Mouse (Mus musculus): ENCODE data around the gene Heyl.

Gene Heyl

GRCm38 (mm10) chr4:123233492-123234084 is at the start of gene Heyl:
Gene Heyl (plus strand): TSS chr4:123233556.
- DNase-seq (ENCODE audit: low spot score): no peak

DNA sequence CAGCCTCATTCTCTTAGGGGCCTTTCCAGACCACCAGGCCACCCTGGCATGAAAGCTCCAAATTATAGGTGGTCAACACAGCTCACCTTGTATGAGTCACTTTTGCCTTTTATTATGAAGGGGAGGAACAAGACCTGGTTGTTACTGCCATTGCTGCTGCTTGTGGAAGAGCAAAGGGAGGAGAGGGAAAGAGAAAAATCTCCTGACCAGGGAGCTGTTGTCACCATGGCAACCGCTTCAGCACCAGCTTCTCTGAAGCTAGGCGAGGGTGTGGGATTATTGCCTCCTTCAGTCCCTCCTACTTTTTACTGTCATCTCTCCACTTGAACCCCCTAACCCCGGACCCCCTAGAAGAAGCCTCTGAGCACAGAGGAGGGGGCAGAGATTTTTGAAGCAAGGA is 48.5 kb upstream of the Heyl start:
- DNase-seq (ENCODE audit: low spot score): no peak

- DNase-seq (ENCODE audit: low spot score): no peak
These were observed 41.0 kb upstream of the Heyl start for GRCm38 (mm10) chr4:123192336-123192735.

DNA sequence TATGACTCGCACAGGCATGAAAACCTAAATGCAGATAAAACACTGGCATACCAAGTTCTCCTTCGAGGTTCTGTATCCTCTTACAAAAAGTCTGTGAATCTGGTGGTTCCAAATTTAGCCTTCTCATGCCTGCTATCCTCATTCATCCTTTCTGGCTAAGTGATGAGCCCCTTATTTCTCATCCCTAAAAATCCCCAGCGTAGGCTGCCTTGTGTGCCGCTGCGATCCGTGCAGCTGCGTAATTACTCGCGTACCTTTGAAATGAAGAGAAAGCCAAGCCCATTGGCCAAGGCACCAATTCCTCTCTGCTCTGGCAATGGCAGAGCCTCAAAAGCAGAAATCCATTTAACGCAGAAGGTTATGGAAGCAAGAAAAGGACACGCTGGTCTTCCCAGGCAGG is 39.6 kb upstream of the Heyl start:
- no peak for DNase-seq (ENCODE audit: low spot score)

DNA sequence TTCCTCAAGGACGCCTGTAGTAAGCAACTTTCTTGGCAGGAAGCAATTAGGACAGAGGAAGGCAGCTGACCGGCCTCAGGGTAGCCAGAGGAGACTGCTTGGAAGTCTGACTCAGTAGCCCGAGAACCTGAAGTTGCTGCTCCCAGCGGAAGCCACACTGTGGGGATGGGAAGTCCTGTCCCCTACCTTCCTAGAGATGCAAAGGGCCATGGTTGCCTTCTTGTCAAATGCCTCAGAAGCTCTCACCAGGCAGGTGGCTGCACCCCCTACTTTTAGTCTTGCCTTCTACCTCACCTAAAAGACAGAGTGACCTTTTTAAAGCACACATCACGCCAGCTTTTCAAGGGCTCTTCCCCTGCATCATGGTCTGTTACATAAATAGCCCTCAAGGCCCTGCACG is 36.7 kb upstream of the Heyl start:
- DNase-seq (ENCODE audit: low spot score): no peak

DNA sequence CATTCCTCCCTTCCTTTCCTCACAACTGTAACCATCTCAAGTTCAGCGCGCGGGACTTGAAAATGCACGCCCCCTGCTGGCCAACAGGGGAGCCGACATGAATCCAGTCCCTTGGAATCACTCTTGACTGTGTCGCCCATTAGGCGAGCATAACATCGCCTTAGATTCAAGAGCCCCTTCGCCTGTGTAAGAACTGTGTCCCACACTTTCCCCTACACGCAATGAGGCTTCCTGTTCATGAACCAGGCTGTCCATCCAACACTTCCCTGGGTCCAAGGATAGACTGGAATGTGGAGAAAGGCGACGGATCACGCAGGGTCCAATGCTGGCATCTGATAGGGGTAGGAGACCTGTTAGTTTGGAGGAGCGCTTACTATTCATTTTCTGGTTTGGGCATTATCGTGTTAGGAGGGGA is 32.6 kb upstream of the Heyl start:
- DNase-seq (ENCODE audit: low spot score): peak; percentile 29

DNA sequence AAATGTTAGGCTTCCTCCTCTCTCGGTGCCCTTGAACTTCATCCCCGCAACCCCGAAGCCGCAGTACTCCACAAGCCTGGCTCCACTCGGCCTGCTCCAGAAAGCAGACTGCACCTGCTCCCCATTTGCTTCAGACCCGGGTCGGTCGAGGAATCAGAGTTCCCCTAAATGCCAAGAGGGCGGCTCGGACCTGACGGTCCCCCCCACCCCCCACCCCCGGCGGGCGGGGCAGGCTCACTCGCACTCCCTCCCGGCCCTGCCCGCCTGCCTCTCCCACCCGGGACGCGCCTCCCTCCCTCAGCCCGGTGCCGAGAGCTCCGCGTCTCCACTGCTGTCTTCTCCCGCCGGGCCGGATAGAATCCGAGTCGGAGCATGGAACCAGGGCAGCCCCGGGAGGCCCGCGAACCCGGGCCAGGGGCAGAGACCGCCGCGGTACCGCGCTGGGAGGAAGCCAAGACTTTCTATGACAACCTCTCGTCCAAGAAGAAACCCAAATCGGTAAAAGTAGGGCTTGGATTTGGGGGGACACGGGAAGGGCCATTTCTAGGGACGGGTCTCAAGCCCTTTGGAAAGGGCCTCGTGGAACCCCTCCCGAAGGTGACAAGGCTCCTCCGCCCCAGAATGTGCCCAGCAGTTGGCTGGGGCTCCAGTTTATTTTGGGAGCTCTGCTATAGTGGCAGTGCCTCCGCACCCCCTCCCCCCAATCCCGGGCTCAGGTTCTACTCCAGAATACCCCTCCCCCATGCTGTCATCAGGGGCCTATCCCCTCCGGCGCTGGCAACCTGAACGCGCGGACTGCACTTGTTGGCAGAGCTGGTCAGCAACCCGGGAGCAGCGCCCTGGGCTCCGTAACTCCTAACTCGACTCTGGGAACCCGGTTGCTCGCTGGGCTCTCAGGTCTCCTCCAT is 31.9 kb upstream of the Heyl start, which contains the start of gene Nt5c1a:
Nt5c1a (plus strand) TSS at position 319 of the 908 bp plus-strand sequence.
- DNase-seq (ENCODE audit: low spot score): no peak

DNA sequence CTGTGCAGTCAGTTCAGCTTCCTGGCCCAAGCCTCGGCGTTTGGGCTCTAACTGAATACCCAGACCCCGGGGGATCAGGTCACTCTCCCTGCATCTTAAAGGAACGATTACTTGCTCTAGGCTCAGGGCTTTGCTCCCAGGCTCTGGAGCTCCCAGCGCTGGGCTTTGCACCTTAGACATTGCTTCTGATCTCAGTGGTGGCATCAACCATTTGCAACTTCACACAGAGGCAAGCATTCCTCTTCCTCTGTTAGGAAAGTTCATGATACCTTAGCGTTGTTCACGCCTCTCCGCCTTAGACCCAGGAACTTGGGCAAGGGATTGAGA is 31.3 kb upstream of the Heyl start:
- DNase-seq (ENCODE audit: low spot score): no peak

DNA sequence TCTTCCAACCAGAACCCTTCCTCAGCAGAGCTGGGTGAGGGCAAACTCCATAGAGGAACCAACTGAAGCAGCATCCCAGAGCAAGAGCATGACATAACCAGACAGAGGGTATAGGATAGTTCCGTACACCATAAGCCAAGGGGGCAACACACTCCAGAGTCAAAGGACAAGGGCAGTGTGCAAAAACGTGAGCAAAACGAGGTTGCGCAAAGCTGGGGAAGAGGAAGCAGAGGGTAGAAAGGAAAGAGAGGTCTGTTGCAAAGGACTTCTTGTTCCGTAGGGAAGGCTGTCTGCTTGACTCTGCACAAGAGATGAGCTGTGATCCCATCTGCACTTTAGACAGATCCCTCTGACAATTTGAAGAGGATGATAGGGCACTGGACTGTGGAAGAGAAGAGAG is 26.0 kb upstream of the Heyl start:
- DNase-seq (ENCODE audit: low spot score): no peak

DNA sequence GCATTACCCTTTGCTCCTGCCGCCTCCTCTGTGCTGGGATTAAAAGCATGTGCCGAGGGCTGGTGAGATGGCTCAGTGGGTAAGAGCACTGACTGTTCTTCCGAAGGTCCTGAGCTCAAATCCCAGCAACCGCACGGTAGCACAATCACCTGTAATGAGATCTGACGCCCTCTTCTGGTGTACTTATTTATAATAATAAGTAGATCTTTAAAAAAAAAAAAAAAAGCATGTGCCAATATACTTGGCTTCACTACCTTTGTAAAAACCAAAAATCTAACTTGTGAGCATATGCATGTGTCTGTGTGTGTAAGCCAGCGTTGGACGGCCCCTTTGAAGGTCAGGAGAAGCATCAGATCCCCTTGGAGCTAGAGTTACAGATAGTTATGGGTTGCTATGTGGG is 22.4 kb upstream of the Heyl start:
- DNase-seq (ENCODE audit: low spot score): no peak

DNA sequence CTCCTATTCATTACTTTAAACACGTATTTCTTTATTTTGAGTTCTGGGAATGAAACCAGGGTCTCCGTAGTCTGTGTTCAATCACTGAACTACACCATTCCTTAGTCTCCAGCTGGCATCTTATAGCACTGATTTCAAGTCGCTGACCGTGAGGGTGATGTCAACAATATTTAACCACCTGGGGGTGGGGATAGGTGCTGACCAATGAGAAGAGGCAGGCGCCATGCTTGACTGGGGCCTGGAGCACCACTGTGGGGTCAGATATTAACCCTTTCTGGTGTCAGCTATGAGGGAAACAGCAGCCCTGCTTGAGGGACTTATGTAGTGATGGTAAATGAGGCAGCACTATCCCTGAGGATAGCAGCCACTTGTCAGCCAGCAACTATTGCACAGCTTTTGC is 21.9 kb upstream of the Heyl start:
- DNase-seq (ENCODE audit: low spot score): no peak

DNA sequence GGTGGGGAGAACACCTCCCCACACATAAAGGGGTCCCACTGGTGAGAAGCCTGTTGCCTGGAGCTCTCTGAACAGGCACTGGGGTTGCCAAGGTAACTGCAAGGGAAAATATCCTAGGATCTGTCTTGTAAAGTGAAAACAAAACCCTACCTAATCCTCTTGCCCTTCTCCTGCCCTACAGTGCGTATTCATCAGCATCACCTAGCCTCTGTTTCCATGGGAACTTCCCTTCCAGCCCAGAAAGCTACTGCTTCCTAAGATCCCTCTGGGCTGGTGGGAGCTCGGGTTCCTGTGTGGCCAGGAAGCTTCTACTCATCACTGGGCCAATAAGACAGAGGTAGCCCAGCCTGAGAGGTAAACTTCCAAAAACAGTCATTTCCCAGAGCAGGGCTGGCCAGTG is 21.0 kb upstream of the Heyl start:
- DNase-seq (ENCODE audit: low spot score): no peak

- no peak for DNase-seq (ENCODE audit: low spot score)
These were observed 19.4 kb upstream of the Heyl start for GRCm38 (mm10) chr4:123213975-123214374.

DNA sequence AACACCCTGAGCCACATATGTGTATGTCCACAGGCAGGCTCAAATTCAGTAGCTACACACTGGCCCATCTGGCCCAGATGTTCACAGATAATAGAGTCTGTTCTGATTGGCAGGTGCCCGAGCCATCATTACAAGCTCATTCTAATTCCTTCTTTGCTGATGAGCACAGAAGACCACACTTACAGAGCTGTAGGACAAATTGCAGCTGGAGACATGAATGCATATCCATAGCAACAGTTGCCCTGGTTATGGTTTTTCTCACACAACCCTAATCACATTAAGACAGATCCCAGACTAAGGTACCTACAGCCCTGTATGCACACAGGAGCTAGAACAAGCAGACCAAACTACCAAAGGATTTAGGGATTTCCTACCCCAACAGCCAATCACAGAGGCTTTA is 18.0 kb upstream of the Heyl start:
- DNase-seq (ENCODE audit: low spot score): no peak

DNA sequence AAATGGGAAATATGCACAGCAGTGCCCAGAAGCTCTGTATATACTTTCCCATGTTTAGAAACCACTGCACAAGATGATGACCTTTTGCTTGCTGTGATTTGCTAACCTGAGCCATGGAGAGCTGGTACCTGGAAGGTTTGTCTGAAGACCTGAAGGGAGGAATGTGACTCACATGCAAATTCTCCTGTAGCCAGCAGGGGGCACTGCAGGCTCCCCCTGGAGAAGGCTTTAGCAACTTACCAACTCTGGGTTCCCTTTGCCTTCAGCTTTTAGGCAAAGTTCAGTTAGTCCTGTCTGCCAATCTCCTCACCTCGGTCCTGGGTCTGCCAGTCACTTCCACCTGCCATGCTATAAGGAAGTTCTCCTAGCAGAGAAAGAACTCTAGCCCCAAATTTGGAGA is 16.6 kb upstream of the Heyl start:
- peak; percentile 11 for DNase-seq (ENCODE audit: low spot score)

DNA sequence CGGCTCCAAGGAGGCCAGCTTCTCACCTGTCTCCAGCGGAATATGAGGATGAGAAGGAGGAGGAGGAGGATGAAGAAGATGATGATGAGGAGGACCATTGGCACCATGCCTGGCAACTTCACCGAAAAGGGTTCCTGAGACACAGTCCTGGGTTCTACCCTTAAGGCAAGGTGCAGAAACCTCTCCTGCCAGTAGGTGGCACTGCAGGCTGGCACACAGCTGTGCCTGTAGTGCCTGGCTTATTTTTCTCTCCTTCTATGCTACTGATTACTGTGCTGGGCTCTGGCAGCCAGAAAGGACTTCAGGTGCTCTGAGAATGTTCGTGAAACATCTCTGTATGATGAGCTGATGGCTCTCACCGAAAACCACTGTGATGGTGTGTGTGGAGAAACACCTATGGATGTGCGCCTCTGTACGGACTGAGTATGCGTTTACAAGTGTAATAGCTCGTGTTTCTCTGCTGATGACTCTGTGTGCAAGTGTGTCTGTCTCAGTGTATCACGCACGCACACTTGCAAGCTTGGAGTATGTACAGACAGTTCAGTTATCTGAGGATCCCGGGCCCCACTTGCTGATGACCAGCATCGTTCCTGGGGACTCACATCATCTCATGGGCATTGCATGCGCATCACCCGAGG is 13.5 kb upstream of the Heyl start:
- DNase-seq (ENCODE audit: low spot score): peak; percentile 21

DNA sequence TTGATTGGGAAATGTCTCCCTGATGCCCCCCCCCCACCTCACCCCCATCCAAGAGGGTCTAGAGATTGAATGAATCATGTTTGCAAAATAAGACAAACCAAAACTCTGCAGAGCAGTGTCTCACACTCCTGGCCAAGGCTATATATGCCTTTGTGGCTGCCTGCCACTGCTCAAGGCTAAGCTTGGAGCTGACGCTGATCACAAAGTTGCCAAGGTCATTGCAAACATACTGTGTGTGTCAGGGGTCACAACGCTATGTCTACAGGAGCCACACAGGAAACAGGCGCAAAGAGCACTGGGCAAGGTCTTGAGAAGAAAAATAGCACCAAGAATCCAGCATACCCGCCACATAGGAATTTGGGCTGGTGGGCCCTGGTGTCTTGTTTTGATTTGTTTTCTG is 12.7 kb upstream of the Heyl start:
- DNase-seq (ENCODE audit: low spot score): no peak

- DNase-seq (ENCODE audit: low spot score): no peak
These were observed 10.0 kb upstream of the Heyl start for GRCm38 (mm10) chr4:123223309-123223708.

DNA sequence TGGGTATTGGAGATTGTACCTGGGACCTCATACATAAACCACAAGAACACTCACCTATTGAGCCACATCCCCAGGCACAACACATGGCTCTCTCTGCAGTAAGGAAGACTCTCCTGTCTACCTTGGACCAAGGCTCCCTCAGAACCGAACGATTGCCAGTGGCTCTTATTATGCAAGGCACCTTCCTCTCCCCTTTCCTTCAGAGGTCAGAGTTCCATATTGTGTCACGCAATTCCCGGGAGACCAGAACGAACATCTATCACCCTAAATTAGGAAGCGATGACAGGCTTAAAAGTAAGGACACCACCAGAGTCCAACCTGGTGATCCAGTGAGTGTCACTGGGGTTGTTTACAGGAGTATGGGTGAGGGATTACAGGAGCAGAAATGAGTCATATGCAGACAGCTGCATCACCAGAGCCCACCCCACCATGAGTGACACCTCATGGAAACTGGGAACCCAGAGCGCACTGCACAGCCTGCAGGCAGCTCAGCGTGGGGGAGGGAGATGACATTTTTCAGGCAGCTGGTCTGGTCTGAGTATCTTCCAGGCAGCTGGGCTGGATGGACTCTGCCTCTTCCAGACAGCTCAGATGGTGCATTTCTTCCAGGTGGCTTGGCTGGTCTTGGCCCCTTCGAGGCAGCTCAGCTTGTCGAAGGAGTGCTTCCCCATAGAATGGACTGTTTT is 7.5 kb upstream of the Heyl start:
- DNase-seq (ENCODE audit: low spot score): no peak

DNA sequence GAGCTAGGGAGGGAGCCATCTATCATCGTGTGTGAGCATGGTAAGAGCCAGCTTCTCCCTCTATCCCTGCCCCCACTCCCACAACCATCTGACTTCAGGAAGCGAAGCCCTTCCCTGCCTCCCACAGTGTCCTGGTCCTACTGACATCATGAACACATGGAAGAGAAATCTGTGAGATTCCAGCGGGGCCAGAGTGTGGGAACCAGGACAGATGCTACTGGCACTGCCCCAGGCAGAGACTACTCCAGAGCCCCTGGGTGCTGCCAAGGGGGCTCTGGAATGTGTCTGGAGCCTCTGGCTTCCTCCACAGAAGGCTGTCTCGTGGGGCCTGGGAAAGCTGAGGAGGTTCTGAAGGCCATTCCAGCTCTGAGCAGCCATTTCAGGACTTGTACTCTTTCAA is 5.6 kb upstream of the Heyl start:
- DNase-seq (ENCODE audit: low spot score): no peak

- no peak for DNase-seq (ENCODE audit: low spot score)
These were observed 5.1 kb upstream of the Heyl start for GRCm38 (mm10) chr4:123228270-123228669.

DNA sequence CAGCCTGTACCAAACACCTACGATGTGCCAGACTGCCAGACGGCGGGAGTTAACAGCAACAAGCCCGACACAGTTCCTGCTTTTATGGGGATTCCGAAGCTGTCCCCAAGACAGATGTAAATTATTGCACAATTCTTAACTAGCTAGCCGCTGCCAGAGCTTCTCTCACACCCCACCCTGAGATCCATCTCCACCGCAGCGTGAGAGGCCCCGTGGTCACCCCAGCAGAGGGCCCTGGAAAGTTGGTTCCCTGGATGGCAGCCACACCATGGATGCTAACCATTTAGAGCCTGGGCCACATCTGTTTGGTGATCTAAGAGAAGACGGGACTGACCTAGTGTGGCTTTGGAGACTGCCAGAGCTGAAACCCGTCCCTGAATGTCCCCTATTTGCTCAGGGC is 4.2 kb upstream of the Heyl start:
- no peak for DNase-seq (ENCODE audit: low spot score)

DNA sequence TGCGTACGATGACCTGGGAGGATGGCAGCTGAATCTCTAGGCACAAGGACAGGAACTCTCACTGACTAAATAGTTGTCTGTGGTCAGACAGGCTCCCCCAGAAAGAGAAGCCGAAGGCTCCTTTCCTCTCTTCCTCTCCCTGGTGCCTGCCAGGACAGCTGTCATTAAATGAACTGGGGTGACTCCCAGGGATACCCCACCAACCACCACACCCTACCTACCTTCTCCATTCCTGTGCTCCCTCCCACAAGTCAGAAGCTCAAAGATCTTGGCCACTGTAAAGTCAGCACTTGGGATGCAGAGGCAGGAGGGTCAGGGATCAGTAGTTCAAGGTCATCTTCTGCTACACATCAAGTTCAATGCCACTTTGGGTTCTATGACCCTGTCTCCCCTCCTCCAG is 515 bp upstream of the Heyl start:
- DNase-seq (ENCODE audit: low spot score): no peak

Measured in T-cell, adult 2 months (primary cell).